Mouse (Mus musculus): ENCODE data around the gene Lag3. TPM values are rescaled to one million over a fixed set of nuclear protein-coding genes. Genes with fewer than 3 reads are reported as not detected.

Gene Lag3
- total RNA-seq, 1 experiment from 2014 or later, result not detected

GRCm38 (mm10) chr6:124925173-124925793 lies 13.8 kb upstream of the Lag3 start:
- ATAC-seq (replicated peaks; ENCODE audit: insufficient number of reproducible peaks, low FRiP score, low TSS enrichment, poor library complexity, severe bottlenecking), result no peak

GRCm38 (mm10) chr6:124921539-124921938 lies 10.0 kb upstream of the Lag3 start:
- ATAC-seq (replicated peaks; ENCODE audit: insufficient number of reproducible peaks, low FRiP score, low TSS enrichment, poor library complexity, severe bottlenecking), result peak; percentile 52; the same call in 1 of the 2 replicates

- no peak for ATAC-seq (replicated peaks; ENCODE audit: insufficient number of reproducible peaks, low FRiP score, low TSS enrichment, poor library complexity, severe bottlenecking)
These were observed 9.0 kb upstream of the Lag3 start for GRCm38 (mm10) chr6:124920318-124921085.

GRCm38 (mm10) chr6:124919695-124920317 lies 8.3 kb upstream of the Lag3 start, which contains the start of gene Ptms:
Gene Ptms, minus strand, starts transcription at chr6:124920103.
- peak; percentile 34; the same call in 1 of the 2 replicates for ATAC-seq (replicated peaks; ENCODE audit: insufficient number of reproducible peaks, low FRiP score, low TSS enrichment, poor library complexity, severe bottlenecking)

- ATAC-seq (replicated peaks; ENCODE audit: insufficient number of reproducible peaks, low FRiP score, low TSS enrichment, poor library complexity, severe bottlenecking), result no peak
These were observed 7.6 kb upstream of the Lag3 start for GRCm38 (mm10) chr6:124918890-124919627.

GRCm38 (mm10) chr6:124918331-124918690 lies 6.8 kb upstream of the Lag3 start:
- ATAC-seq (replicated peaks; ENCODE audit: insufficient number of reproducible peaks, low FRiP score, low TSS enrichment, poor library complexity, severe bottlenecking), result no peak

- no peak for ATAC-seq (replicated peaks; ENCODE audit: insufficient number of reproducible peaks, low FRiP score, low TSS enrichment, poor library complexity, severe bottlenecking)
These were observed 6.2 kb upstream of the Lag3 start for GRCm38 (mm10) chr6:124917518-124918330.

DNA sequence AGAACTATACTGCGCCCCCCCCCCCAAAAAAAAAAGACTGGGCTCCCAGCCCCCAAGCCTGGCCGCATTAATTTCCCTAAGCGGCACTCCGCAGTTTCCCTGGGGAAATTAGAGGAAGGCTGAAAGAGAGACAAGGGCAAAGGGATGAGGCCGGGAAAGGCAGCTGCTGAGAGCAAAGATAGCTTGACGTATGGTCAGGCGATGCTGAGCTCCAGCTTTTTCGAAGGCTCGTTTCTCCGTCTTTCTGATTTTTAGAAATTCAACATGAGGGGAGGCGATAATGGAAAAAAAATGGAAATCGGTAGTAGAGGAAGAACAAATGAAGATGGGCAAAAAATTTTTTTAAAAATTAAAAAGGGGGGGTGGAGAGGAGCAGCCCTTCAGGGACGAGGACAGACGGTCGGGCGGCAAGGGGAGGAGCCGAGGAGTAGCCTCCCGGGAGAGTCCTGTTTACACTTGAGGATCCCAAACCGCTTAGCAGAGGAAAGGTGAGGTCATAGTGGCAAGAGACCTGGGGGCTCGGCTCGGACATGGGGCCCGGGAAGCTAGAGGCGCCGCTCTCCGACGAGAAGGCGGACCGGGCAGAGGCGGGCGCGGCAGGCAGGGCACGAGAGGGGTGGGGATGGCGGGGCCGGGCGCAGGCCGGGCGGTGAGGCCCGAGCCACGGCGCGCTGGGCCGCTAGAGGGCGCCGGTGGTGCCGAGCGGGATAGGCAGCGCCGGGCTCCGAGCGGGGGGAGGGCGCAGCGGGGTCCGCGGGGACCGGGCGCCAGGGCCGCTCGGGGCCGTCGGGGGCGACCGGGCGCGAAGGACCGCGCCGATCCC lies 5.4 kb upstream of the Lag3 start:
- peak; percentile 28; the same call in 1 of the 2 replicates for ATAC-seq (replicated peaks; ENCODE audit: insufficient number of reproducible peaks, low FRiP score, low TSS enrichment, poor library complexity, severe bottlenecking)

- no peak for ATAC-seq (replicated peaks; ENCODE audit: insufficient number of reproducible peaks, low FRiP score, low TSS enrichment, poor library complexity, severe bottlenecking)
These were observed 4.6 kb upstream of the Lag3 start for GRCm38 (mm10) chr6:124915942-124916694.

- ATAC-seq (replicated peaks; ENCODE audit: insufficient number of reproducible peaks, low FRiP score, low TSS enrichment, poor library complexity, severe bottlenecking), result no peak
These were observed 3.8 kb upstream of the Lag3 start for GRCm38 (mm10) chr6:124915160-124915941.

GRCm38 (mm10) chr6:124914511-124914910 lies 3.0 kb upstream of the Lag3 start:
- ATAC-seq (replicated peaks; ENCODE audit: insufficient number of reproducible peaks, low FRiP score, low TSS enrichment, poor library complexity, severe bottlenecking), result no peak

- no peak for ATAC-seq (replicated peaks; ENCODE audit: insufficient number of reproducible peaks, low FRiP score, low TSS enrichment, poor library complexity, severe bottlenecking)
These were observed 2.3 kb upstream of the Lag3 start for GRCm38 (mm10) chr6:124913721-124914285.

DNA sequence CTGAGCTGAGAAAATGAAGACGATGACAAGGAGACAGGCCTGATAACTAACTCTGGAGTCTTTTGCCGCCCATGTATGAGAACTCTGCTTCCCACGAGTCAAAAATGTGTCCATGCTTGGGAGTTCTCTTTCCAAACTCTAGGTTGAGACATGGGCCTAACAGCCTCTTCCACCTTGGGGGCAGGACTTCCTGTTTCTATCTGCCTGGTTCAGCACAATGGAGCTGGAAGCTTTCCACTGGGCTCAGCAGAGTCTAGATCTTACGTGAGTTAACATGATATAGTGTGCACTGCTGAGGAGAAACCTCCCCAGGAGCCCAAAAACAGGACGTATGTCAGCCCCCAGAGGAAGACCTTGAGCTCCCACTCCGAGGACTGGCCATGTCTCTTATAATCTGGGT lies 1.7 kb upstream of the Lag3 start:
- no peak for ATAC-seq (replicated peaks; ENCODE audit: insufficient number of reproducible peaks, low FRiP score, low TSS enrichment, poor library complexity, severe bottlenecking)

DNA sequence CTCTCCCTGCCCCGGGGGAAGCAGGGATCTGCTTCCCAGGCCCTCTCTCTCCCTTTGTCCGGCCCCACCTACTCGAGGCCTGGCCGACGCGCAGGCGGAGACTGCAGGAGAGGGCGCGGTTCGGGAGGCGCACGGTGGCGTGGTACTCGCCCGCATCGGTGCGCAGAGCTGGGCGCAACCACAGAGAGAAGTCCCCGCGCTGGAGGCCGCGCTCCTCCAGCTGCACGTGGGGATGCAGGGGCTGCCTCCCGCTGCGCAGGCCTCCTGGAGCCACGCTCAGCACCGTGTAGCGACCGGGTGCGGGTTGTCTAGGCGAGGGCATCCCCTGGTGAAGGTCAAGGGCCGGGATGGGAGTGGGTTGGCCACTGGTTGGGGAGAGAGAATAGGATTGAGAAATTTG lies 1.5 kb downstream of the Lag3 start:
- no peak for ATAC-seq (replicated peaks; ENCODE audit: insufficient number of reproducible peaks, low FRiP score, low TSS enrichment, poor library complexity, severe bottlenecking)

- no peak for ATAC-seq (replicated peaks; ENCODE audit: insufficient number of reproducible peaks, low FRiP score, low TSS enrichment, poor library complexity, severe bottlenecking)
These were observed 3.7 kb downstream of the Lag3 start for GRCm38 (mm10) chr6:124907767-124908166.
